Mouse (Mus musculus) megakaryocyte-erythroid progenitor cell, adult 5-6 weeks (primary cell): ENCODE measurements around the gene H60c. TPM values are rescaled to one million over a fixed set of nuclear protein-coding genes. Genes with fewer than 3 reads are reported as not detected.
A peak's percentile ranks its signal among the peaks of the same experiment; 100 is the strongest.
"Not testable (repeated sequence)": the region's sequence is repeated elsewhere in the genome, so short reads cannot be mapped to it uniquely, and the experiment has no call there.

Source experiments
- ATAC-seq: replicated peaks from 2 replicates; pipeline ENCODE4 v1.8.0; 2016; ENCODE audit warnings: mild to moderate bottlenecking, inconsistent platforms; ENCODE audit not compliant: severe bottlenecking, poor library complexity, low FRiP score, low TSS enrichment
- total RNA-seq, 2 experiments: library from RNA; stranded (forward) in 1 of 2; stranded (reverse) in 1 of 2; fragments of 200-1000, 215-1000 nt in 1 of 2; fragments of >200 nt in 1 of 2; fragmentation: Nextera tagmentation in 1 of 2; gene quantifications; 2 replicates each; pipeline ENCODE4 v1.2.3; 2014 to 2017

Gene H60c
- total RNA-seq (2014; fragmentation: Nextera tagmentation): not detected in 2 replicates
- not detected in 2 replicates for total RNA-seq (2017)

GRCm38 (mm10) chr10:3267671-3268070 is at the start of gene H60c:
Gene H60c (minus strand): TSS chr10:3267771.
- no peak for ATAC-seq

- ATAC-seq: no peak
These were observed 41.2 kb upstream of the H60c start for GRCm38 (mm10) chr10:3308821-3309206.

GRCm38 (mm10) chr10:3308180-3308820 is 40.7 kb upstream of the H60c start:
- ATAC-seq: no peak

GRCm38 (mm10) chr10:3307752-3308151 is 40.2 kb upstream of the H60c start:
- no peak for ATAC-seq

GRCm38 (mm10) chr10:3293969-3294368 is 26.4 kb upstream of the H60c start:
- no peak for ATAC-seq

GRCm38 (mm10) chr10:3281047-3281446 is 13.5 kb upstream of the H60c start:
- ATAC-seq: peak; percentile 98

GRCm38 (mm10) chr10:3274065-3274464 is 6.5 kb upstream of the H60c start:
- no peak for ATAC-seq

- ATAC-seq: no peak
These were observed 3.5 kb upstream of the H60c start for GRCm38 (mm10) chr10:3271036-3271435.

GRCm38 (mm10) chr10:3266729-3267128 is 842 bp downstream of the H60c start:
- ATAC-seq: no peak

GRCm38 (mm10) chr10:3262784-3263183 is 4.8 kb downstream of the H60c start:
- no peak for ATAC-seq

- no peak for ATAC-seq
These were observed 10.2 kb downstream of the H60c start for GRCm38 (mm10) chr10:3257391-3257790.

- not testable (repeated sequence) for ATAC-seq
These were observed 29.1 kb downstream of the H60c start for GRCm38 (mm10) chr10:3238436-3238835.

GRCm38 (mm10) chr10:3236638-3237270 is 30.8 kb downstream of the H60c start:
- peak; percentile 94 for ATAC-seq

GRCm38 (mm10) chr10:3228447-3229195 is 39.0 kb downstream of the H60c start:
- no peak for ATAC-seq

Other genes starting within 250 kb of the H60c start
- gene Ppp1r14c, start 98.3 kb upstream of the H60c start, total RNA-seq (2014; fragmentation: Nextera tagmentation): not detected in 2 replicates
- not detected in 2 replicates for gene Ppp1r14c, start 98.3 kb upstream of the H60c start, total RNA-seq (2017)